Mouse (Mus musculus): Measurements from ENCODE around the gene Abcd3.

The Abcd3 gene

DNA sequence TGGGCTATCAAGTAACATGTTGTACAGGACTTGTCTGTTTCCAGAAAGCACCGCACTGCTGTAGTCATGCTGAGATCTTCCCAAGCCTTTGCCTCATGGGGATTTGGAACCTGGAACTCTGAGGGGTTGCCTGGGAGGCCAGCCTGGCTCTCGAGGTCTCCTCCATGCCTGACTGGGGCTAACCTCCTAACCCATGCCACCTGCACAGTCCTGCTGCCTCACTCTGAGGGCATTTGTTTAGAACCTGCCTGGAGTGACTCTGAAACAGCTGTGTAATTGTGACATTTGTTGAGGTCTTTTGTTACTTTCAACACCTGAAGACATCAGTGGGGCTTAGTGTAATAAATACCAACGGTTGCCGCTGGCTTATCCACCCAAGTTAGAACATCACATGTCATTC is 102.9 kb downstream of the Abcd3 start:
- DNase-seq (ENCODE audit: low read depth, low spot score): no peak

DNA sequence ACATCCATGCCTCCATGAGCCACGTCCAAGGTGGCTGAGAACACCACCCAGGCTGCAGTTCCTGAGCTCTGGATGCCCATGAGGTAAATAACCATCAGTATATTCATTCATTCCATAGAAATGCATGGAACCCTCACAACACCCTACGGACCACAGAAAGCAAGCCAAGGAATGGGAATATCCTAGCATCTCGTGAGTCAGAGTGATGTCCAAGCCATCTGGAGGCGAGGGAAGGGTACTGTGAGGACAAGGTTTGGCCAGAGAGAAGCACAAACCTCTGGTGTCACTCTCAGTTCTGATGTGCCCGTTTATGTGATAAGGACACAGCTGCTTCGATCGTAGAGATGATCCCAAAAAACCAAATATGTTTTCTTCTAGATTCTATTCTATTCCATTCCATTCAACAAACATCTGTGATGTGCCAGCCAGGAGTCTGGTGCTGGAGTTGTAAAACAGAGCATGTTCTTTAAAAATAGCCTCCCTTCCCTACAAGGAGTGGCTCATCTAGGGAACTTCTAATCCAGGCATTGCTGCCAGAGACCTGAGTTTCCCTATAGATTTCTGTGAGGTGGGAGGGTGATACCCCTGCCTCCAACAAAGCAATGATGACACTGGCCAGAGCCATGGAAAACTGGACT is 104.1 kb downstream of the Abcd3 start:
- no peak for DNase-seq (ENCODE audit: low read depth, low spot score)
